Mouse (Mus musculus): ENCODE data around the gene Cpn2.

- TF ChIP-seq POLR2A (IDR thresholded peaks at IDR 0.05; ENCODE audit: low read depth, low read length) (no peak), CTCF (IDR thresholded peaks at IDR 0.05; ENCODE audit: extremely low read depth, insufficient read depth, insufficient read length, insufficient replicate concordance) (no peak)
Measured at GRCm38 (mm10) chr16:30304236-30304635, 36.9 kb upstream of the Cpn2 start.
